Mouse (Mus musculus) urinary bladder, postnatal 4 days (tissue): ENCODE measurements around the gene Frmd8.
"Not testable (repeated sequence)": the region's sequence is repeated elsewhere in the genome, so short reads cannot be mapped to it uniquely, and the experiment has no call there.

ENCODE experiments used
- DNase-seq, 2 experiments: peaks; one replicate each; pipeline ENCODE4 v3.0.0; 2021 to 2022; ENCODE audit warnings: low spot score in 2 of 2

Frmd8 gene

DNA sequence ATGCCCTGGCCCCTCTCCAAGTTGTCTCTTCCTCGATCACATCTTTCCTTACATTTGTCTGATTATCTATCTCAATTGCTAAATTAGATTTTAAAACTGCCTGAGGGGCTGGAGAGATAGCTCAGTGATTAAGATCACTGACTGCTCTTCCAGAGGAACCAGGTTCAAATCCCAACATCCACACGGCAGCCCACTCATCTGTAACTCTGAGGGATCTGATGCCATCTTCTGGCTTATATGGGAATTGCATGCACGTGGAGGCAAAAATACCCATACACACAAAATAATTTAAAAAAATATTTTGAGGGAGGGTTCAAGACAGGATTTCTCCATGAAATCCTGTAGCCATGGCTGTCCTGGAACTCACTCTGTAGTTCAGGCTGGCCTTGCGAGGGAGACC, 10.8 kb upstream of the Frmd8 start:
- no peak for DNase-seq

DNA sequence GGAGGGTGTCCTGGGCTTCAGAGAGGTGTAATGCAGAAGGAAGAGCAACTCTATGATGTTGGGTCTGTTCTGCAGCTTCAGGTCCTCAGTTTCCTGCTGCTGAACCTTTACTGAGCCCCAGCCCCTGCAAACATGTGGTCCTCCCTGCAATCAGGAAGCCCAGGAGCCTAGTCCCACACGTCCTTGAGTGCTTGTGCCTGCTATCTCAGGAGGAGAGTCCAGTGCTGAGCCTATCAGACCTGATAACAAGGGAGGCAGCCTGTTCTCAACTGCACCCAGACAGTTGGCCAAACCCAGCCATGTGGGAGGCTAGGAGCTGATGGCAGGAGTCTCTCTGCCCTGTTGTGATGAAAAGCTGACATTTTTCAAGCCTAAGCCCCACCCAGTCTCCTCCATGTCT, 8.9 kb upstream of the Frmd8 start:
- DNase-seq: peak in 1 of 2 experiments; percentile 46

DNA sequence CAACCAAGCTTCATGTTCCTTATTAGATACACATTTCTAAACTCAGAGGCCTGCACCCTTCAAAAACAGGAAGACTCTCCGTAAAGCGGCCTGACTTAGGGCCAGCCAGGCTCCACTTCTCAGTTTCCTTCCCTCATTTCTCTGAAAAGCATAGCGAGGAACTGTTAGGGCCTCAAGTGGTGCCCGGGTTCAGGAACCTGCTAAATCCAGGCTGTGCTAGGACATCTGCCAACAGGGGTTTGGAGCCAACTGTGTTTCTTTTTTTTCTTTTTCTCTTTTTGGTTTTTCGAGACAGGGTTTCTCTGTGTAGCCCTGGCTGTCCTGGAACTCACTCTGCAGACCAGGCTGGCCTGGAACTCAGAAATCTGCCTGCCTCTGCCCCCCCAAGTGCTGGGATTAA, 7.0 kb upstream of the Frmd8 start:
- DNase-seq: not testable (repeated sequence)

GRCm38 (mm10) chr19:5881155-5881554, 6.1 kb upstream of the Frmd8 start:
- DNase-seq: no peak

- no peak for DNase-seq
These were observed 4.7 kb upstream of the Frmd8 start for GRCm38 (mm10) chr19:5879735-5880134.

DNA sequence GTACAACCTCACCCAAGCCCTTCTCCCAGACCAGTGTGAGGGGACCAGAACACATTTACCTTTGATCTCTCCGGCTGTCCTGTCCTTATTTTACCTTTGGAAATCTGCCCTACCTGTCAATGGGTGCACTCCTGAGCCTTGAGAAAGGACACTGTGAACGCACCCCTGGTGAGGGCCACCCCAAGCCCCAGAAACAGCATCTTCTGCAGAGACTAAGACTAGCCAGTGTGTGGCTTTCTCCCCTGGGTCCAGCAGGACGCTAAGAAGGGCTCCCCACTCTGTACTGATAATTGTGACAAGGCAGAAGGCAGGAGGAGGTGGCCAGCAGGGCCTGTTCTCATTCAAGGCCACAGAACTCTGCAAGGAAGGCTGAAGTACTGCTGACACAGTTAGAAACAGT, 3.8 kb upstream of the Frmd8 start:
- DNase-seq: no peak

GRCm38 (mm10) chr19:5878362-5878722, 3.3 kb upstream of the Frmd8 start:
- peak in 1 of 2 experiments; percentile 58 for DNase-seq

- peak; percentile 70 to 76 for DNase-seq
These were observed 2.7 kb upstream of the Frmd8 start, which contains the start of gene Slc25a45 for GRCm38 (mm10) chr19:5877618-5878361. Slc25a45 (plus strand) TSS chr19:5877808.

GRCm38 (mm10) chr19:5874391-5874968, 594 bp downstream of the Frmd8 start:
- no peak for DNase-seq

- no peak for DNase-seq
These were observed 2.0 kb downstream of the Frmd8 start for GRCm38 (mm10) chr19:5872931-5873556.

GRCm38 (mm10) chr19:5872528-5872927, 2.5 kb downstream of the Frmd8 start:
- no peak for DNase-seq

DNA sequence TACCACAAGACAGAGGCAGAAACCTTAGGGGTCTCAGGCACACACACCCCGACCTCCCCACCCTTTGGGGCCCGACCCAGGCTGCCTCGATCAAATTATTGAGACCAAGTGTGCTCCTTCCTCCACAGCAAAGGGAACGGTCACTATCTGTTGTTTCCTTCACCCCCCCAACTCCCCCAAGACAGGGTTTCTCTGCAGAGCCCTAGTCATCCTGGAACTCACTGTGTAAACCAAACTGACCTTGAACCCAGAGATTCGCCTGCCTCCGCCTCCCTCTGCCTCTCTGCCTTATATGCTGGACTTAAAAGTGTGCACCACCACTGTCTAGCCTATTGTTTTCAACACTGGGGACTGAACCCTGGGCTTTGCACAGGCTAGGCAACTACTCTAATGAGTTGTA, 3.4 kb downstream of the Frmd8 start:
- DNase-seq: no peak

- no peak for DNase-seq
These were observed 3.8 kb downstream of the Frmd8 start for GRCm38 (mm10) chr19:5871273-5871672.

DNA sequence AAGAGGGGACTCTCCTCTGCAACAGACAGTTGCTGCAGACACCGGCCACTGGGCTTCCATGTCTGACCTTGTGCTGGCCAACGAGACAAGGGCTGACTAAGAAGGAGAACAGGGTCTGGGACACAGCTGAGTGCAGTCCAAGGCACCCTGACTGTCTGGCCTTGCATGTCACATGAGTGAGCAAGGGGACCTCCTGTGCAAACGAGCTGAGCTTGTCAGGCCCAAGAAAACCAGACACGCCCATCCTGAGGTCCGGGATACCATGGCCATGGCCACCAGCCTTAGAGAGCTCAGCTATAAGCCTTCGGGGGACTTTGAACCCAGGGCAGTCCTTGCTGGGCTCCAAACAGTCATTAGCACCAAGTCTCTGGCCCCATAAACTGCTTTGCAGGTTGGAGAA, 7.0 kb downstream of the Frmd8 start:
- no peak for DNase-seq

DNA sequence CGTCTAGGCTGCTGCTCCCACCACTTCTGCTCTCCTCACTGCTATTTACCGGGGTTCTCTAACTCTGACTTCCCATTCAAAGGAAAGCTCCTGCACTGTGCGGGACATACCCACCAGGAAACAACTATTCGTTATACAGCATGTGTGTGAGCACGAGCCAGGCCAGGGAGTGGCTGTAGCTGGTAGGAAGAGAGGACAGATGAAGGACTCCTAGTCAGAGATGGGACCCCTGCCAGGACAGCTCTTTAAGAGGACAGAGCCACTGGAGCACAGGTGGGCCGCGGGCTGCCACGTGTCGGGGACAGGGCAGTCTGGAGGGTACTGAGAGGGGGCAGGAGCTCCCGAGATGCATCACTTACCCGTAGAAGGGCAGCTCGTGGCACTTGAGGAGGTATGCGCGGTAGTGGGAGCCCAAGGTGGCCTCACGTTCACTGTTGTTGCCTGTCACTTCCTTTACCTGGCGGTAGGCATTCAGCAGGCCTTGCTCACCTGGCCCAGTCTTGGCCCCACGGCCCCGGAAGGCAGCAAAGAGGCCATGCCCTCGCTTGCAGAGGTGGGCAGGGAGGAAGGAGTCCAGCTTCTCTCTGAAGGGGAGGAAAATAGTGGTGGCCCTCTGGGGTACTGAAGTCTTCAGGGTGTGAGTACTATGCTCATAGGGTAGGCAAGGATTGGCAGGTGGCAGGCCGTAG, 10.2 kb downstream of the Frmd8 start:
- no peak for DNase-seq

GRCm38 (mm10) chr19:5863776-5864175, 11.3 kb downstream of the Frmd8 start:
- DNase-seq: no peak

GRCm38 (mm10) chr19:5862335-5863085, 12.6 kb downstream of the Frmd8 start:
- DNase-seq: no peak

DNA sequence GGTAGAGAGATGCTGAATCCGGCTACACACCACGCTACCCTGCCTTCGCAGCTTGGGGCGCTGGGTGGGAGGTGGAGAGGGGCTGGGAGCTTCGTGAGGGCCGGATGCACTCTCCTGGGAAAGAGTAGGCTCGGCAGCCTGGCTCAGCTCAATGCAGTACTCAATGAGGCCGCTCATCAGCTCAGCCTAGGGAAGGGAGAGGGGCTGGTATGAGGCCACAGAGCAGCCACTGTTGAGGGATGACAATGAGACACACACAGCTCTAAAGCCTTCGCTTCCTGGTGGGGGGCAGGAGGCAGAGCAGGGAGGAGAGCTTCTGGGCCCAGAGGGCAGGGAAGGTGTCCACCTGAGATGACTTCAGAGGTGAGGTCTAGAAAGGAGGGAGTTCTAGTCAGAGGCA, 18.5 kb downstream of the Frmd8 start:
- no peak for DNase-seq

DNA sequence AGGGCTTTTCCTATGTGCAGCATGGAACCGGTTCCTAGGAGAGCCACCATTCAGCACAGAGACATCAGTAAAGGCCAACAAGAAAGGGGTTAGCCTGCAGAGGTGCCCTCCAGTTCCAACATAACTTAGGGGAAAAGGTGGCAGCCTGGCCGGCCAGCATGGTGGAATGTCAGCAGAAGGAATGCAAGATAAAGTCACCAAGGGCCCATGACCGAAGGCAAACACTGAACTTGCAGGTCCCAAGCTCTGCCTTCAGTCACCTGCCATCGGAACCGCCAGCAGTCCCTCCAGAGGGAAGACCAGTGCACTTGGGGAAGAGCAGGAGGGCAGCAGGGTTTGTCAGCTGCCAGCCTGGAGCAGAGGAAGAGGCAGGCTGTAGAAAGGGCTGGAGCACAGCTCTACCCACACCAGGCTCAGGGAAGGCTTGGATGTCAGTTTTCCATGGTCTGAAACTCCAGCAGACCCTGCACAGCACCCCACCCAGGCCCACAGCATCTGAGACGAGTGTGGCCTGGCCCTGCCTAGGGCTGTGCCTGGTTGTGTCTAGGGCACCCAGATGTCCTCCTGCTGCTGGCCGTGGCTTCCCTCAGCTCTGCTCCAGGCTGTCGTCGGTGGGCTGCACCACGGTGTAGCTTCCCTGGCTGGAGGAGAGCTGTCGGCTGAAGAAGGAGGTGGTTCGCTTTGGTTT, 22.9 kb downstream of the Frmd8 start:
- no peak for DNase-seq

DNA sequence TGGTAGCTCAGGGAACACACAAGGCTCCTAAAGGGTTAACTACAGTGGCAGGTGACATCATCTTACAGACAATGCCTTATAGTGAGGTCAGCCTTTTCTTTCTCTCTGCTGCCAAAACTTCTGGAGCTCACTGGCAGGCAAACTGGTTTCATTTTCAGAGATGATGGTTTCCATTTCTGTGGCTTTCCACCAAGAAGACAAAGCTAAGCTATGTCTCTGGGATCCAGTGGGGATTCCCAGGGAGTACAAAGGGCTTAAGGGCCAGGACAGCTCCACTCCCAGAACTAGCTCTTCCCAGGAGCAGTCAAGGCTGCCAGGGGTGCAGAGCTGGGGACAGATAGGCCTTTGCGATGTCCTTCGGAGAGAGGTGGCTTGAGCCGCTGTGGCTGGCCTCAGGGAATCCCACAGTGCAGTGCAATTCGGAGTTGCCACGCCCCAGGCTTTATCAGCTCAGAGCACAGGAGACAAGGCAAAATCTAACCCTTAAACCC, 23.5 kb downstream of the Frmd8 start:
- no peak for DNase-seq

- no peak for DNase-seq
These were observed 24.2 kb downstream of the Frmd8 start for GRCm38 (mm10) chr19:5850860-5851259.
